Mouse (Mus musculus) lung, adult 2 months (tissue): ENCODE measurements around the gene Slc34a2. TPM values are rescaled to one million over a fixed set of nuclear protein-coding genes. Genes with fewer than 3 reads are reported as not detected.

Experiments
- DNase-seq: peaks from one replicate; pipeline ENCODE4 v3.0.0; 2022
- H3K4me1 ChIP-seq: fragments of 200-500 bp; 2 replicates; pipeline ENCODE4 v1.6.1; 2011; ENCODE audit warnings: low read length; ENCODE audit not compliant: control insufficient read depth, insufficient read depth
- H3K4me3 ChIP-seq: fragments of 200-500 bp; replicated peaks from 2 replicates; pipeline ENCODE3; 2011; ENCODE audit warnings: low read depth, mild to moderate bottlenecking, control low read depth, low read length; ENCODE audit errors: extremely low read depth
- CTCF ChIP-seq: fragments of 200-500 bp; IDR thresholded peaks from 2 replicates; pipeline ENCODE4 v1.5.1; 2011; ENCODE audit warnings: mild to moderate bottlenecking, low read length, control low read depth; ENCODE audit not compliant: insufficient read depth
- POLR2A ChIP-seq: fragments of 200-500 bp; IDR thresholded peaks from 2 replicates; pipeline ENCODE4 v1.6.1; 2011; ENCODE audit warnings: low read depth, mild to moderate bottlenecking, control low read depth, low read length, borderline replicate concordance; ENCODE audit errors: extremely low read depth
- WGBS: fragments of 180-500 bp; shearing (Covaris S2); methylation state at CpG from one replicate; pipeline ENCODE4 v1.1.7; 2018; 5-methylcytosine and 5-hydroxymethylcytosine counted together
- polyA plus RNA-seq: library from polyadenylated mRNA; depleted of rRNA; stranded (reverse); fragments of >200 nt; gene quantifications from 2 replicates; pipeline ENCODE4 v1.2.3, GENCODE M21; 2012

The Slc34a2 gene
- polyA plus RNA-seq, 1 experiment: 1,222 TPM

DNA sequence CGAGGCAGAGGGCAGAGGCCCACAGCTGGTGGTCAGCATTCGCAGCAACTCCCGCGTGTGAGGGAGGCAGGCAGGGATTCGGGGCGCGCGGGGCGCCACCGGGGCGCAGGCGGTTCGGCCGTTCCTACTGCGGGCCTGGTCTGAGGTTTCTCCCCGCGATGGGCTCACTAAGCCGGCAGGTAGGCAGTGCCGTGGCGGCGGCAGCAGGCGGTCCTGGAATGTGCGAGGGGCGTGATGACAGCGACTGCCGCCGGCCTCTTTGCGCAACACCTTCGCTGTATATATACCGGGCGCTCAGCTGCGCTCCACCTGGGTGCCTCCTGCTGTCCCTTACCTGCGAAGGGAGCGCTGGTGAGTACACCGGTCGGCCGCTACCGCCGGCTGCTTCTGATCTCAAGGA, 11.2 kb downstream of the Slc34a2 start:
- H3K4me1 ChIP-seq: no peaks in the 10 kb centered on the region
- TF ChIP-seq POLR2A (peak; percentile 87), CTCF (no peak)
- WGBS: 5% methylated on average over 38 of the region's 39 CpGs
- H3K4me3 ChIP-seq: peak overlapping the region; percentile 85
- DNase-seq: peak; percentile 74

DNA sequence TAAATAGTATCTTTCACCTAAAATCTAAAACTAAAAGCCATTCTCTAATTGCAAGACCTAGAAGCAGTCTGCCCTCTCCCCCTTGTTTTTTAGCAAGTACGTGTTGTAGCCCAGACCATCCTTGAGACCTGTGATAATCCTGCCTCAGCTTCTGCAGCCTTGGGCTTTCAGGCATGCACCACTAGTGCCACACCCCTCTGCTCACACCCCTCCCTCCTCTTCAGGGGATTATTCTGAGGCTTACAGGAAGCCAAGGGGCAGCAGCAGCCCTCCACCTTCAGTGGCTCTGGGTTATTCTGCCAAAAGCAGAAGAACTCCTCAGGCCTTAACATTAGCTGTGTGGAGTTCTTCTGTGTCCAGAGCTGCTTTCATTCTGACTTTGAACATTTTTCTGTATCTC, 13.1 kb downstream of the Slc34a2 start:
- WGBS: 60% methylated on average over 1 of the region's 1 CpGs
- no peak for DNase-seq
- TF ChIP-seq POLR2A (peak; percentile 80; the same call in 1 of the 2 replicates), CTCF (no peak)

DNA sequence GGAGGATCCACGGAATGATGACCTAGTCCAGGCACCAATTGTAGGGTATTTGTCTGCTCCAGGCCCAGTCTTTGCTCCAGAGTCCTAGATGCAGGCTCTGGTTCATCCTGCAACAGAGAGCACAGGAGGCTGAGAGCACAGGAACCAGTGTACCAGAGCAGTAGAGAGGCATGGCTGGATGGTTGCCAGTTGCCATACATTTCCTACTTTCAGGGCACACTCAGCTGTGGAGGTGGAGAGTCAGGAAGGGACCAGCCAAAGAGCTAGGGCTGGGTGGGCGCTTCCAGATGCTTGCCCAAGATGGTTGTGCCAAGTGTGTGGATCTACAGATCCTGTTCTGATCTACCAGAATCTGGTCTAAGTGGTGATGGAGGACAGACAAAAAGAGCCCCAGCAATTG, 15.4 kb downstream of the Slc34a2 start:
- WGBS: 74% methylated on average over 2 of the region's 2 CpGs
- DNase-seq: no peak
- H3K4me1 ChIP-seq: no peaks in the 10 kb centered on the region
- TF ChIP-seq POLR2A (peak; percentile 83; the same call in 1 of the 2 replicates), CTCF (no peak)
- H3K4me3 ChIP-seq: peak overlapping the region; percentile 60

More for the DNA sequence above, 13.1 kb downstream of the Slc34a2 start:
- Histone ChIP-seq H3K4me1 (no peaks in the 10 kb centered on the region), H3K4me3 (peak overlapping the region; percentile 76)

DNA sequence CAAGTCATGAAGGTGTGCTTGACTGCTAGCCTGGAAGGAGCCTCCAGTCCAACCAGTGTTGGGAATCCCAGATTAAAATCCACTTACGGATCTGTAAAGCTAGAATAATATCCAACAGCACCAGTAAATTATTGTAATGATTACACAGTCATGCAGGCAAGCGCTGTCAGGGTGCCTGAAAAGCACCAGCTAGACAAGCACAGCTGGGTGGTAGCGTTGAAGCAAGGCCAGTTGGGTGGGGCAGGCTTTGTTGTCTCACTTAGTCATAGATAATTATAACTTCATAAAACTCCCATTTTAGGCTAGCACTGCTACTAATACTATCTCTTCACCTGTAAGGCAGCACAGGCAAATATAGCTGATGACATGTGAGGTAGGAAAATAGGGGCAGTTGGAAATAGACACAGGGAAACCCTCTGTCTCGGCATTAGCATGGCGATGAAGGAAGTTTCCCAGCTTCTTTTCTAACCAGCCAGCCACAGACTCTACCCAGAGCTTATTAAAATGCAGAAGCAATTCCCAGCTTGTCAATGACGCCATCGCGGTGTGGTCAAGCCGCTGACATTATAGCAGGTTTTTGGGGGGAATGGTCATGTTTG, 23.8 kb downstream of the Slc34a2 start:
- Histone ChIP-seq H3K4me1 (no peaks in the 10 kb centered on the region), H3K4me3 (no peak overlapping the region)
- DNase-seq: no peak
- peak; percentile 42; the same call in 1 of the 2 replicates for TF ChIP-seq POLR2A
- no peak for TF ChIP-seq CTCF
- WGBS: 83% methylated on average over 9 of the region's 9 CpGs

DNA sequence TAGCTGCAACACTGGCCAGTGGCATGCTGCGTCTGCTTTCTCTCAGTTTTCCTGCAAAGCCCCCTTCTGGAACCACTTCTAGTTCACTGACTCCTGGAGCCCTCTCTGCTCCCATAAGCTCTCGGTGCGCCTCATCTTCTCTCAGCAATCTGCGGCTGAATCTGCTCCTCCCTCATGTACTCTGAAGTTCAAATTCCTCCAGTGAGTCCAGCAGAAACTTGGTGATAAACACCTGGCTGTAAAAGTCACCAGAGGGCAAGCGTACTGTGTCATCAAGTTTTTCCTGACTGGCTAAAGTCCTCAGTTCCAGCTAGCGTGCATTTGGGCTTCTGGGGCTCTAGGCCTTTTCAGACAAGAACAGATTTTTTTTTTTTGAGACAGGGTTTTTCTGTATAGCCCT, 36.7 kb downstream of the Slc34a2 start:
- WGBS: 64% methylated on average over 6 of the region's 6 CpGs
- no peak overlapping the region for H3K4me3 ChIP-seq
- H3K4me1 ChIP-seq: no peaks in the 10 kb centered on the region
- DNase-seq: no peak
- no peak for TF ChIP-seq CTCF
- TF ChIP-seq POLR2A: no peak

DNA sequence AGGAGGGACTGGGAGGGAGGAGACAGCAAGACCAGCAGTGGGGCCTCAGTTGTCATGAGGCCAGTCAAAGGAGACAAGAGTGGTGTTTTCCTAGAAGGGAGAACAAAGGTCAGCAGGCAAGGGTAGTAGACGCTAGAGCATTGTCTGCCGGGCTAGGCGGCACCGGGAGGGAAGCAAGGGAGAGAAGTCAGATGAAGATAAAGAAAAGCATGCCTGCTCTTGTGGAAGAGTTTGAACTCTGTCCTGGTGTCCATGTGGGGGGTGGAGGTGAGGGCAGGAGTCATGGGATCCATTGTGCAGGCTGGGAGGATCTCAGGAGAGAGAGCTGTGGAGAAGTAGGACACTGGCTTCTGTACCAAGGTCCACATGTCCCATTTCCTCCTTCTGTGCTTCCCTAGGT, 40.6 kb downstream of the Slc34a2 start:
- H3K4me3 ChIP-seq: no peak overlapping the region
- no peaks in the 10 kb centered on the region for H3K4me1 ChIP-seq
- 58% methylated on average over 4 of the region's 4 CpGs for WGBS
- DNase-seq: no peak
- no peak for TF ChIP-seq POLR2A
- TF ChIP-seq CTCF: no peak

DNA sequence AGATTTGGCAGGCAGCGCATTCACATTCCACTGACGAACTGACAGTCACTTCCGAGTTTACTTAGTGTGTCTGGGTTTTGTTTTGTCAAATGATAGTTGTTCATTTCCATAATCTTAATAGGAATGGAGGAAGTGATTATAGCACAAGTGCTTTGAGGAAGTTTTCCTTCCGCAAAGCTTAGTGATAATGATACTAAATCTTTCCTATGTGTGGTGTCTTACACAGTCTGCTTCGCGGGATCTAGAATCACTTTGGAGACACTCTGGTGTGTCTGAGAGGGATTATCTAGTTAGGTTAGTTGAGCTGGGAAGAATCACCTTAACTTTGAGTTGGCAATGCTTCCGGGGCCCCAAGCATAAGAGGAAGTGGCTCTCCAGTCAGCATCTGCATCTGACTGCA, 49.6 kb downstream of the Slc34a2 start:
- 81% methylated on average over 7 of the region's 7 CpGs for WGBS
- Histone ChIP-seq H3K4me1 (no peaks in the 10 kb centered on the region), H3K4me3 (no peak overlapping the region)
- TF ChIP-seq POLR2A (no peak), CTCF (no peak)
- DNase-seq: no peak

DNA sequence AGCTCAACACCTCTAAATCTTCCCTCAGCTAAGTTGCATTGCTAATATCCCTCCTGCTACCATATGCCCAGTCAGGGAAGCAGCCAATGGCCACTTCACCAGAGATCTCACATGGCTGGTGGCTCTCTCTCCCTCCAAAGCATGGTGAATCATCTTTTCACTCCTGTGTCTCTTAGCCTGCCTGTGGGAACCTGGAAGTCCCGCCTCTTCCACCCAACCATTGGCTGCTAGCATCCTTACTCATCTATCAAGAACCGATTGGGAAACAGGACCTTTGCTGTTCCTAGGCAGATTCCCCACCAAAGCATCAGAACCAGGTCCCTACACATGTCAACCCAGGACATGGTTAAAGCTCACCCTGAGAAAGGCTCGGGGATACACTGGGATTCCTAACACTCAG, 53.5 kb downstream of the Slc34a2 start:
- H3K4me1 ChIP-seq: no peaks in the 10 kb centered on the region
- no peak overlapping the region for H3K4me3 ChIP-seq
- WGBS: 64% methylated on average over 3 of the region's 3 CpGs
- DNase-seq: no peak
- TF ChIP-seq POLR2A: no peak
- TF ChIP-seq CTCF: no peak

DNA sequence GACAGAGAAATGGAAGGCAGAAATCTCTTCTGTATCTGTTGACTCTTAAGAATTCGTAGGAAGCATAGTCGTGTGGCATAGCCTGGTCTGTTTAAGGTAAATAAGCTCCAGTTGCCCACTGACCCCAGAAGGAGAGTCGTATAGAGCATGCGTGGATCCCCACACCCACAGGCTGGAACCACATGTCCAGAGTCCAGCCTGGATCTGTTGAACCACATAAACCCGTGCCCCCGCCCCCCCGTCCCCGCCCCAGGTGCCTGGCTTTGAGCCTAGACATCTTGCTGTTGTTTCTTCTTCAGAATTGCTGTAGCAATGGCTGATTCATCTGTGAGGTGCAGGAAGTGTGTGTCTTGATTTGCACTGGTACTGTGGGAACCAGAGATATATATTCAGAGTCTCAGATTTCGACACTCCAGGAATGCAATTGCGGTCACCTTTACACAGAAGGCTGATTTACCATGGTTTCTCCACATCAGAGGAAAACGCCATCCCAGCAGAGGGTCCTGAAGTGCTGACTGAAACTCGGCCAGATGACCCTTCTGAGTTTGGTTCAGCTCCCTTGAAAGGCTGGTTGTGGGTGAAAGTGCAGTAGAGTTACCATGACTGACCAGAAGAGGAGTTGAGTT, 64.1 kb downstream of the Slc34a2 start:
- TF ChIP-seq POLR2A (no peak), CTCF (no peak)
- no peaks in the 10 kb centered on the region for H3K4me1 ChIP-seq
- H3K4me3 ChIP-seq: no peak overlapping the region
- no peak for DNase-seq
- WGBS: 75% methylated on average over 12 of the region's 12 CpGs

DNA sequence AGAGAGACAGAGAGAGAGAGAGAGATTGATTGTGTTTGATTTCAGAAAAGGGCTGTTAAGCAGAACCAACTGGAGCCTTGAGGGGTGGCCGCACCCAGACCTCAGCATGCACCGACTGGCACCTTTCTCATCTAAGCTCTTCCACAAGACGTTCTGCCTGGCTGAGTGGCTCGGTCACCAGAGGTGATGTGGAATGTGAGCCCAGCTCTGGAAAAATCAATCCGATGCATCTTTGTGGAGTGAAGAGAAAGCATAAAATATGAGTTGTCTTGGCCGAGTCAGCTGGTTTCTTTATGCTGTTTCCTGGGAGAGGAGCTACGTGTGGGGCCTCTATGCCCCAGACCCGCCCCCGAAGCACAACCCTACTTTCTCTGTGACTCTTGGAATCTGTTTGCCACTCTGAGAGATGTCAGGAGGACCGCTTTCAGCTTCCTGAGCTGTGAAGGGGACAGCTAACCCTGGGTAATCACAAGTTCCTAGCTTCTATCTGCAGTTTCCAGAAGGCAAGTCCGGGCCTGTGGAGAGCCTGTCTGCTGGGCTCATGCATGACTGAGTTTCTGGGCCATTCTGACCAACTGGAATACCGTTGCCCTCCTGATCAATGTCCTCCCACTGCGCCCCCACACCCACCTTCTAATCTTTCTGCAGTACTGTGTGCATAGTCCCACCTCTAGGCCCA, 66.4 kb downstream of the Slc34a2 start:
- no peak for DNase-seq
- TF ChIP-seq CTCF (no peak), POLR2A (no peak)
- Histone ChIP-seq H3K4me3 (no peak overlapping the region), H3K4me1 (no peaks in the 10 kb centered on the region)
- WGBS: 69% methylated on average over 13 of the region's 13 CpGs
